Mouse (Mus musculus): ENCODE data around the gene Supt3.

Supt3 gene

GRCm38 (mm10) chr17:44782366-44782765 is 5.4 kb downstream of the Supt3 start:
- DNase-seq, result no peak

DNA sequence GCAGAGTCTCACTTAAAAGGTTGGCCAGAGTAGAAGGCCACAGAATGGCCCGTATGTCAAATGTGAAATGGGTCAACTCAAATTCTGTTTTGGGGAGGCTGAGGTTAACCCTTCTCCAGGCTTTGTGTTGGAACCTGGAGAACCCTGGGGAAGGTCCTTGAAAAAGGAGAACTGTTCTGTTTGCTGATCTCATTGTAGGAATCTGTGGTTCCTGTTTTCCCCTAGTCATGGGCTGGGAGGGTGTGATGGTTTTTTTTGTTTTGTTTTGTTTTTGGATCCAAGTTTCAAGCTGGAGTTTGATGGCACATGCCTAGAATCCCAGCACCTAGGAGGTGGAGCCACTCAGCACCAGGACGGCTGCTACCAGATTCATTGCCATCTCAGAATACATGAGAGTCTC is 6.2 kb downstream of the Supt3 start:
- no peak for DNase-seq

GRCm38 (mm10) chr17:44788982-44789747 is 12.2 kb downstream of the Supt3 start:
- no peak for DNase-seq

DNA sequence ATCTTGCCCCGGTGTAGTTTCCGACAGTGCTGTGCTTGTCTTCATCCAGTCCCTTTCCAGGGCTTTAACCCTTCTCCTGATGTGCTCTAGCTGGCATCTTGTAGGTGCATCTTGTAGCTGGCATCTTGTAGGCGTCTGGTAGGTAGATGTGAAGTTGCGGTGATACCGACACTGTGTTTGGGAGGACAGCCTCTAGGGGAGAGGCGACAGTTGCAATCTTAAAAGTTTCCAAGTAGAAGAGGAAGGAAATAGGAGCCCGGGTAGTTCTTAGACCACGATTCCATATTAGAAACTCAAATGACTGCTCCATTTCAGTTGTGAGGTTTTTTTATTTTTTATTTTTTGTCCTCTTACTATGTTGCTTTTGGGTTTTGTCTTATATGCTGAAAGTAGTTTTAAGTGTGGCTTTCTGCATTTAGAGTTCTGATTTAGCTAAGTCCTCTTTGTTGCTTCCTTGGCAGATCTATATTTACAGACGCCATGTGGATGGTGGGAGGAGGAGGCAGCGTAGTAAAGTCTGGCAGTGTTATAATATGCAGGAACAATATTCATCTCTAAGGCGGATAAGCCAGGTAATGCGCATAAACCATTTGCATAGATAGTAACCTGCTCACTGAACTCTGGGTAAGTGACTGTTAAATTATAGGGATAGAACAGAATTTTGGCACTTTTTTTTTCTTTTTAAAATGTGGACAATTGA is 15.4 kb downstream of the Supt3 start:
- DNase-seq, result no peak

- no peak for DNase-seq
These were observed 20.4 kb downstream of the Supt3 start for GRCm38 (mm10) chr17:44797331-44797730.

- DNase-seq, result no peak
These were observed 30.1 kb downstream of the Supt3 start for GRCm38 (mm10) chr17:44807031-44807430.

DNA sequence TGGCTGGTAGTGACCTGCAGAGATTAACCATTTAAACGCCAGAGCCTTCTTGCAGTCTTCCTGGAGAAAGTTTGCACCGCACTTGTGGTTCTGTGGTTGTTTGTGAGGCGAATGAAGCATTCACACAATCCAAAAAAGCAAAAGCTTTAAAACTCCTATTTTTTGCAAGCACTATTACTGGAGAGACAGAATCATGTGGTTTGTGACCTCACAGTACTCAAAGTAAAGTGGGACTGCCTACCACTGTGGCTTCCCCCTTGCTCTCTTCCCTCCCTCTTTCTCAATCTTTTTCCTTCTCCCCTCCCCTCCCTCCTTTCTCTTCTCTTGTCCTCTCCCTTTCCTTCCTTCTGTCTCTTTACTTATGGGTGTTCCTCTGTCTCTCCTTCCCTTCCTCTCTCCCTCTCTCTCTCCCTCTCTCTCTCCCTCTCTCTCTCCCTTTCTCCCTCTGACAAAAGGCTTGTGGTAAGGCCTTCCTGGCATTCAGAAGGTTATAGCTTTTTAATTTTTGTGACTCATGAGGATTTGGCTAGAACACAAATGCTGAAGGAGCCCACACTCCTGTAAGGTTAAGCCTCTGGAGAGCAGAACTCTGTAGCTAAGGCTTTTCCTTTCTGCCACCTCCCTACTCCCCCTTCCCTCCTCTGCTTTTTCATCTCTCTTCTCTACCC is 37.7 kb downstream of the Supt3 start, which contains the start of gene Runx2:
TSS of gene Runx2 (minus strand) at position 290 of the 668 bp plus-strand sequence.
- DNase-seq, result no peak

DNA sequence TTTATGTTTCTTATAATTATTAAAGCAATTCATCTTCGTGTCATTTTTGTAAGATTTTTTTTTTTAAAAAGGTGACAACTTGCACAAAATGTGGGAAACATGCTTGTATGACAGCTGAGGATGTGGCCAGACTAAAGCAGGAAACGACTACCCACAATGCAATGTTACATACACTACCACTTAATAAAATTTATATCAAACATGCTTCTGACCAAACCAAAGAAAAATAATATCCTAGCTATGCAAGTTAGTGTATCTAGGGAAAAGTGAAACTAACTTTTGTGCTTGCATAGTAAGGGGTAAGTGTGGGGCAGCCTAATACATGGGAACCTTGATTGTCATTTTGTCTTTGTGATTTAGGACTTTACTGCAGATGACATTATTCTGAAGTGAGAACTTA is 41.9 kb downstream of the Supt3 start:
- no peak for DNase-seq

- no peak for DNase-seq
These were observed 42.9 kb downstream of the Supt3 start for GRCm38 (mm10) chr17:44819816-44820215.

GRCm38 (mm10) chr17:44821940-44822339 is 45.0 kb downstream of the Supt3 start:
- DNase-seq, result no peak

DNA sequence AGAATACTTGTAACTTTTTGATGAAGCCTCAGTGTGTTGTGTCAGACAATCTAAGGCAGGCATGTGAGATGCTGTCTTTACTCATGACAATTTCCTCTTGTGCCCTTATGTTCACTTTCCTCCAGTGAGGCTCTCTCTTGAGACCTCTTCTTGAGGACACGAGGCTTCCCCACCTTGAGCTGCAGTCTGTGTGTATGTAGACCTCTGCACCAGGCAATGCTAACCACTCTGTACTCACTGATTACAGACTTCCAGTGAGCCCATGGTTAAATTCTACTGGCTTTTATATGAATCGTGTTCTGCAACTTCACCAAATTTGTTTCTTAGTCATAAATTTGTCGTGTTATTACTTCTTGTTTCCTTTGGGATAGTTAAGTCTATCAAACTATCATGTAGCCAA is 50.2 kb downstream of the Supt3 start:
- DNase-seq, result no peak

DNA sequence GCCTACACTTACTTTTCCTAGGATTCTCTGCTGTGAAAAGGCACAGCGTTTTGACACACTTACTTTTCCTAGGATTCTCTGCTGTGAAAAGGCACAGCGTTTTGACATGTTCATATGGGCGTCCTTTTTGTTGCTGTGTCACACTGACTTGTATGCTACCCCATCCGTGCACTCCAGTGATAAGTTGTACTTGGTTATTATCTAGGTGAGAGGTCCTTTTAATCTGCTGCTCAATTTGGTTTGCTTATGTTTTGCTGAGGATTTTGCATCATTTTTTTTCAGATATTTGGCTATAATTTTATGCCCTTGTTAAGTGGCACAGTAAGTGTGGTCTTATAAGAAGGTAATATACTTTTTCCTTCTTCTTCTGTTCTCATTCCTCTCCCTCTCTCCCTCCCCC is 51.0 kb downstream of the Supt3 start:
- no peak for DNase-seq

GRCm38 (mm10) chr17:44829587-44829986 is 52.6 kb downstream of the Supt3 start:
- no peak for DNase-seq

- no peak for DNase-seq
These were observed 54.2 kb downstream of the Supt3 start for GRCm38 (mm10) chr17:44831201-44831600.

- no peak for DNase-seq
These were observed 65.2 kb downstream of the Supt3 start for GRCm38 (mm10) chr17:44842184-44842583.

GRCm38 (mm10) chr17:44863165-44863564 is 86.2 kb downstream of the Supt3 start:
- DNase-seq, result no peak

- DNase-seq, result no peak
These were observed 116.6 kb downstream of the Supt3 start for GRCm38 (mm10) chr17:44893592-44893991.

DNA sequence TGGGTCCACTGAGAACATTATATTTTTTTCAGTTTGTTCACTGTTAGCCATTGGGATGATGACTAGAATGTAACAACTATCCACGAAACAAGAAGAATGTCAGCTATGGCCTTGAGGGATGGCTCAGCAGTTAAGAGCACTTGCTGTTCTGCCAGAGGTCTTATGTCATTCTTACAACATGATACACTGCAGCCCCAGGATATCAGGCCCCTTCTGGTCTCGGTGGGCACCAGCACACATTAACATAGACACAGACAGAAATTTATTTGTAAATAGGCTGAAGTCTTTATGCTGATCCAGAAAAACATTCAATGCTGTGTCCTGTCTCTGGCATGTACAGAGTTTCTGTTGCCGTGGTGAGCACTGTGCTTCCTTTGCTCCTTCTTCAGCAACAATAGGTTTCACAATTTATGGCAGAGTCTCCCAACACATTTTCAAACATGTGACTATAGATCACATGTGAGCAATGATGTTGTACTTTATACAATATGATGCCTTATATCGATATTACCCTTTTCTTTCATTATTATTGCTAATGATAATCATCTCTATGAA is 166.7 kb downstream of the Supt3 start:
- DNase-seq, result no peak

DNA sequence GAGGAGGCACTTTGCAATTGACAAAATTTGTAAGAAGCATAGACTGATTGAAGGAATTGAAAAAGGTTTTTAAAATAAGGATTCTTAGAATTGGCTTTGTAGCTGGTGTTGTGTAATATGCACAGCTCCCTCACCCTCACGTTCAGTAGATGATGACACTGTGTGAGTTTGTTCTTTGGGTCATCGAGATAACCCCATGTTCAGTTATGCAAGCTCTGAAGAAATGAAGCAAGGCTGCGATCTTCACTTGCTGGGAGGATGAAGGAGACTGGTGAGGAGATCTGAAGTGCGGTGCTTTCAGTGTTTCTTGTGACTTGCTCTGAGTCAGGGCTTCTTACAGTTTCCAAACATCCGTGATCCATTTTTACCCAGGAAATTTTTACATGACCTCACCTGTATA is 168.4 kb downstream of the Supt3 start:
- no peak for DNase-seq

GRCm38 (mm10) chr17:44948321-44948720 is 171.4 kb downstream of the Supt3 start:
- DNase-seq, result no peak

DNA sequence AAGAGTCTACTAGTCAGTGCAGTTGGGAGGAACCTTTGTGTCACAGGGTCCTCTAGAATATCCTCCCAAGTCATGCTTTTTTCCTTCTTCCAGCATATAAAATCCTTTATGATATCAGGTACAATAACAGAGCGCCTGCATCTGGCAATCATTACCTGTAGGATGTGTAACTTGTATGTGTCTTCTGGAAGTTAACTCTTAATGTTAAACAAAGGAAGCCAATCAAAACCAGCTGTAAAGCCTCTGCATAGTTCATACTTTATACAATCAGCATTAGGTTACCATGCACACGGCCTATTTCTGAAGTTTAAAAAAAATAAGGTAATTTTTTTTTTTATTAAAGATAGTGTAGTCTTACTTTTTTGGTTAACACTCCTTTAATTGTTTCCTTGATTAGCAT is 179.7 kb downstream of the Supt3 start:
- DNase-seq, result no peak

- DNase-seq, result peak in 1 of 2 experiments; percentile 38
These were observed 186.3 kb downstream of the Supt3 start for GRCm38 (mm10) chr17:44963051-44963798.

DNA sequence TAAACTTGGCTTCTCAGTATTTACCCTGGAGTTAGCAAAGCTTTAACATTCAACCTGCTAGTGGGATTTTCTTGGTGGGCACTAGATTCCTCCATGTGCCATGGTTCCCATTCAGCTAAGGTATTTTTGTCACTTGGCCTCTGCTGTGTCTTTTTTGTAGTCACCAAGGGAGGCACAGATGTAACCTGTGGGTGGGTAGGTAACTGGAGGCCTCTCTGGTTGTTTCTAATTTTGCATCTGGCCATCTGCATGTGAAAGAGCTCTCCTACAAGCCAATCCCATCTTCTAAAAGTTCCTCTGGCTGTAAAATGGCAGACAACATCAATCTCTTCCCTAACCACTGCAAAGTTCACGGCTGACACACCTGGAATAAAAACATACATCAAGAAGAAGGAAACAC is 190.2 kb downstream of the Supt3 start:
- DNase-seq, result no peak
